Mouse (Mus musculus) C2C12 (cell line): Measurements from ENCODE around the gene Mto1. TPM values are rescaled to one million over a fixed set of nuclear protein-coding genes. Genes with fewer than 3 reads are reported as not detected.

Experiments
- H3K27me3 ChIP-seq: one replicate; pipeline ENCODE4 v1.6.1; 2011; ENCODE audit not compliant: control insufficient read depth, insufficient read depth, insufficient read length
- H3K36me3 ChIP-seq: one replicate; pipeline ENCODE4 v1.6.1; 2011; ENCODE audit not compliant: control insufficient read depth, insufficient read depth
- H3K4me3 ChIP-seq: one replicate; pipeline ENCODE4 v1.5.1; 2011; ENCODE audit warnings: mild to moderate bottlenecking, control low read depth; ENCODE audit not compliant: poor library complexity, insufficient read depth, severe bottlenecking
- H3K79me2 ChIP-seq: one replicate; pipeline ENCODE4 v1.6.1; 2011; ENCODE audit not compliant: control insufficient read depth, insufficient read depth
- H3K79me3 ChIP-seq: one replicate; pipeline ENCODE4 v1.6.1; 2011; ENCODE audit warnings: low read depth, control low read depth
- H3ac ChIP-seq: one replicate; pipeline ENCODE3; 2011; ENCODE audit warnings: low read depth; ENCODE audit not compliant: control insufficient read depth, insufficient read length
- CEBPB ChIP-seq: IDR thresholded peaks from one replicate; pipeline ENCODE4 v1.6.1; 2011; ENCODE audit warnings: low read depth, mild to moderate bottlenecking, control low read depth, moderate library complexity
- CTCF ChIP-seq: IDR thresholded peaks from one replicate; pipeline ENCODE4 v1.5.1; 2011; ENCODE audit not compliant: control insufficient read depth, insufficient read depth, insufficient read length
- FOSL1 ChIP-seq: IDR thresholded peaks from one replicate; pipeline ENCODE4 v1.8.0; 2011; ENCODE audit warnings: mild to moderate bottlenecking, low read length; ENCODE audit not compliant: poor library complexity, insufficient read depth, severe bottlenecking
- MAX ChIP-seq: IDR thresholded peaks from one replicate; pipeline ENCODE4 v1.6.1; 2011; ENCODE audit warnings: mild to moderate bottlenecking, control low read depth
- MYOD1 ChIP-seq: IDR thresholded peaks from one replicate; pipeline ENCODE4 v1.6.1; 2011; ENCODE audit warnings: low read depth; ENCODE audit not compliant: control insufficient read depth, insufficient read length
- MYOG ChIP-seq: IDR thresholded peaks from one replicate; pipeline ENCODE4 v1.6.1; 2011; ENCODE audit not compliant: control insufficient read depth, insufficient read length; ENCODE audit errors: extremely low read depth
- USF1 ChIP-seq: IDR thresholded peaks from one replicate; pipeline ENCODE4 v1.6.1; 2011; ENCODE audit warnings: low read depth, mild to moderate bottlenecking, control low read depth, moderate library complexity
- long read RNA-seq, 2 experiments: library from polyadenylated mRNA; unstranded; transcript quantifications; one replicate each; pipeline ENCODE4 v2.0.0; 2019 to 2020
- polyA plus RNA-seq: library from polyadenylated mRNA; unstranded; fragments of >200 nt; fragmentation: generic; extraction: Trizol; gene quantifications from one replicate; pipeline ENCODE4 v1.2.1, GENCODE M21; 2012; ENCODE audit warnings: missing spikeins

Gene Mto1
- polyA plus RNA-seq, result 11.2 TPM
- long read RNA-seq, experiment 1, transcript Mto1-201 (12 exons, 2,366 nt), result major isoform, 17 of 20 reads
- long read RNA-seq, experiment 1, partial matches to known transcripts, result 0 of 20 reads
- long read RNA-seq, experiment 1, other reads (novel, unspliced or antisense), result 3 of 20 reads
- long read RNA-seq, experiment 2, transcript Mto1-201 (12 exons, 2,366 nt), result major isoform, 117 of 137 reads
- long read RNA-seq, experiment 2, partial matches to known transcripts, result 0 of 137 reads
- long read RNA-seq, experiment 2, other reads (novel, unspliced or antisense), result 20 of 137 reads

DNA sequence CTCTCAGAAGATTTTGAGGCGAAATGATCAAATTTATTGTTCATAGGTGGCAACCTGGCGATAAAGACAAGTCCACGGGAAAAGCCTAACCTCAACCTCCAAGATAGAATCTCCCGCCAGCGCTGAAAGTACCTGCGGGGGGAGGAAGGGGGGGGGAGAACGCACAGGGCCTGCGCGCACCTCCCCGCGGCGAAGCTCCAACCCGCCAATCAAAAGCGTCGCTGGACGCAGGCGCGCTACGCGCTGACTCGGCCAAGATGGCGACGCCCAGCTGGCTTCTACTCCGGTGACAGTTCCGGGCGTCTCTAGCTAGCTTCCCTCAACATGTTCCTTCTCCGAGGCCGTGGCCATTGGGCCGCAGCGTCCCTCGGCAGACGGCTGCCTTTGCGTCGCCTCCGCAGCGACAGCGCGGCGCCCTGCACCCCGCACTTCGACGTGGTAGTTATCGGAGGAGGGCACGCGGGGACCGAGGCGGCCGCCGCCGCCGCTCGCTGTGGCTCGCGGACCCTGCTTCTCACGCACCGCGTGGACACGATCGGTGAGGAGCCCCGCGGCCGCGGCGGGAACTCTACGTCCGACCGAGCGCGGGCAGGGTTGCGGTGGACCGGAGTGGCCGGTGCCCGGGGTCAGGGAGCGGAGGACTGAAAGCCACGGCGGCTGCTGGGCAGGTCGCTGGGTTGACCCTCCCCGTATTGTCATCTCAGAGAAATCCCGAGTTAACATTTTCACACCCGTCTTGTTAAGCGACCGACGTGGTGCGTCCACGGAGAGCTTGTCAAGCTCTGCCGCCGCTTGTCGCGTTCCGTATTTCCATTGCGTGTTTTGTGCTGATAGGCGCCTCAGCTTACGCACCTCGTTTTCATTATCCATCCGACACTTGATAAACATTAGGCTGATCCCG is at the start of gene Mto1, which contains the start of gene Gm17324:
Mto1 (plus strand) TSS at position 236 of the 901 bp plus-strand sequence.
Gm17324 (minus strand) TSS at position 814 of the 901 bp plus-strand sequence.
- Histone ChIP-seq H3K79me3 (peaks cover 8% of the 10 kb centered on the region), H3K79me2 (peaks cover 12% of the 10 kb centered on the region), H3ac (peak within 1 kb of the TSS; percentile 70), H3K36me3 (peaks cover 17% of the 10 kb centered on the region), H3K4me3 (peak within 1 kb of the TSS; percentile 79), H3K27me3 (no peaks in the 10 kb centered on the region)
- TF ChIP-seq MYOD1, result no peak
- TF ChIP-seq MAX, result peak; percentile 28

DNA sequence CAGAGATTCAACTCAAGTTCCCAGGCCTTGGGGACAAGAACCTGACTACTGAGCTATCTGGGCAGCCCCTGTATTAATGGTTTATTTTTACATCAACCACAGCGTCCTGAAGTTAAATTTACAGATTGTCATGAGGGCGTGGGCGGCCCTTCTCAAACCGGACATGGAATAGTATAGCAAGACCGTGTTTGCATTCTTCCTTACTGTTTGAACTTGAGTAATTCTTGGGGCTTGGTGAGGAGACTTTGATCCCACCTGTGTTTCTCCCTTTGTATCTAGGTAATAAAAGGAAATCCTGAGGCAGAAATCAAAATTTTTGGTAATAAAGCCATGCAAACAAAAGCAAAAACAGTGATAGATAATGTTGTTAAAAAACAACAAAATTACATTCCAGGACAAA is 47.4 kb upstream of the Mto1 start:
- H3K79me2 ChIP-seq, result no peaks in the 10 kb centered on the region
- no peak overlapping the region for H3K4me3 ChIP-seq
- H3K27me3 ChIP-seq, result no peaks in the 10 kb centered on the region
- H3ac ChIP-seq, result no peak overlapping the region
- H3K79me3 ChIP-seq, result no peaks in the 10 kb centered on the region
- no peaks in the 10 kb centered on the region for H3K36me3 ChIP-seq
- TF ChIP-seq FOSL1 (no peak), CTCF (no peak), MAX (no peak), CEBPB (no peak), USF1 (no peak)

DNA sequence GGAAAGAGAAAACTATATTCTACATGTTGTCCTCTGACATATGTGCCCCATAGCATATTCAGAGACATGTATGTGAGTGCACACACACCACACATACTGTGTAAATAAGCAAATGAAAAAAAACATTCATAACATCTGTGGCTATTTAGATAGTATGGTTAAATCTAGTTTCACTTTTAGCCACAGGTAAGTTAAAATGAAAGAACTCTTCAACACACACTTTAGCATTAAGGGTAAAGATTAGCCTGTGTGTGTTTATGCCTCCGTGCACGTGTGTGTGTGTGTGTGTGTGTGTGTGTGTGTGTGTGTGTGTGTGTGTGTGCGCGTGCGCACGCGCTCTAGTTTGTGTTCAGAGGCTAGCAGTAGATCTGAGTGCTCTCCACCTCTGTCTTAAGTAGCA is 46.4 kb upstream of the Mto1 start:
- H3K79me3 ChIP-seq, result no peaks in the 10 kb centered on the region
- no peaks in the 10 kb centered on the region for H3K27me3 ChIP-seq
- no peak overlapping the region for H3K4me3 ChIP-seq
- H3ac ChIP-seq, result no peak overlapping the region
- TF ChIP-seq FOSL1 (no peak), MYOD1 (no peak), MYOG (no peak), CEBPB (no peak), USF1 (no peak), MAX (no peak), CTCF (no peak)
- no peaks in the 10 kb centered on the region for H3K79me2 ChIP-seq
- no peaks in the 10 kb centered on the region for H3K36me3 ChIP-seq

DNA sequence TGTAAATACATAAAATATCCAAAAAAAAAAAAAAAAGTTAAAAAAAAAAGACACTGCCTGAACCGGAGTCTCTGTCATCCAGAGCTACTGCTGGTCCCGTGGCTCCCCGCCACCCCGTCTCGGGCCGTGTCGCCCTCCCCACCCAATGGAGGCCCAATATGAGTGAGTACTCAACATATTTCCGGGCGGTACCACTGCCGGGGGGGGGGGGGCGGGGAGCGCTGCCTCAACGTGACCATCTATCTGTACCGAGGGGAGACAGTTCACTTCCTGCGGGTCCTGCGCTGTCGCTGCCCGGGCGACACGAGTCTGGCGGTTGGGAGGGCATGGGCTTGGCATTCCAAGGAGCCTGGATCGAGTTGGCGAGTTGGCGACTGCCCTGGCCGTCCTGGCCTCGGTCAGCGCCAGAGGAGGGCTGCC is 20.6 kb upstream of the Mto1 start:
- no peaks in the 10 kb centered on the region for H3K79me2 ChIP-seq

DNA sequence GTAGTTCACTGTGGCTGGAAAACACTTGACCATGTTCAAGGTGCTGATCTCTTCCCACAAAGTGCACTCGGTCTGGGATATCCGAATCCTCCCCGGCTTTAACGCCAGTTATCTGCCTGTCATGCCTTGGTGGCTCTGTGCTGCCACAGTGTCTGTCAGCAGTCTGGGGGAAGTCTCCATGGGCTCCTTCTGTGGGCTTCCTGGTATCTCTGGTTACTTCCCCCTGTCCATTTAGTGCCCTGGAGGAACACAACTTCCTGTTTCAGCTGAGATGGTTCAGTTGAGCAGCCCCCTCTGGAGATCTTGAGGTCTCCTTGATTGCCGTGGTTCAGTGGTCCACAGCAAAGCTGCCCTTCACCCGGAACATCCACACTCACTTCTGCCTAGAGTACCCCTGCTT is 19.8 kb upstream of the Mto1 start:
- H3K4me3 ChIP-seq, result no peak overlapping the region
- no peak overlapping the region for H3ac ChIP-seq
- TF ChIP-seq MYOG, result no peak
- H3K36me3 ChIP-seq, result no peaks in the 10 kb centered on the region
- H3K79me3 ChIP-seq, result no peaks in the 10 kb centered on the region
- no peaks in the 10 kb centered on the region for H3K79me2 ChIP-seq
- no peaks in the 10 kb centered on the region for H3K27me3 ChIP-seq

More for the DNA sequence above, 20.6 kb upstream of the Mto1 start:
- Histone ChIP-seq H3ac (no peak overlapping the region), H3K79me3 (no peaks in the 10 kb centered on the region), H3K36me3 (no peaks in the 10 kb centered on the region), H3K4me3 (no peak overlapping the region), H3K27me3 (no peaks in the 10 kb centered on the region)
- TF ChIP-seq MYOD1 (no peak), MYOG (no peak), CEBPB (no peak), FOSL1 (no peak), MAX (no peak), CTCF (no peak)

DNA sequence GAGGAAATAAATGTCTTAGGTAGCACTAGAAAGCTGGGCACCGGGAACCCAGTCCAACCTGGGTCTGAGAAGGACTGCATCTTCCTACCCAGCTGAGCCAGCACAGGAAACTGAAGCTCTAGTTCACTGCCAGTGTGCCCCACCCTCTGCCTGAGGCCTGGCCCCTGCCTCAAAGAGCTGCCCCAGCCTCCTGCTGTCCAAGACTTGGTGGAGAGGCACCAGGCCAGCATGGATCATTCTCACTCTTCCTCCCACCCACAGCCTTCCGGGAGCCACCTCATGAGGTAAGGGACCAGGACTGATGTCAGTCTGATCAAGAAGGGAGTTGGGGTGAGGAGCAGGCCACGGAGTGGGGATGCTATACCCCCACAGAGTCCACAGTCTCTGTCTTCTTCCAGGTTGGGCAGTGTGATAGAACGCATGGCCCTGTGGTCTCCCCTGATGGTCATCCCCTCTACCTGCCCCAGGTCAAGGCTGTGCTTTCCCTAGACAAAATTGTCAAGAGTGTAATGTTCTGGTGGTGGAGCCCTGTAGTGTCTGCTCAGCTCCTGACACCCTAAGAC is 19.1 kb upstream of the Mto1 start:
- H3K27me3 ChIP-seq, result no peaks in the 10 kb centered on the region
- no peaks in the 10 kb centered on the region for H3K79me2 ChIP-seq
- no peak for TF ChIP-seq FOSL1
- TF ChIP-seq MAX, result no peak
- no peak for TF ChIP-seq MYOD1
- TF ChIP-seq CTCF, result no peak
- no peak for TF ChIP-seq USF1
- TF ChIP-seq CEBPB, result no peak
- no peak for TF ChIP-seq MYOG
- H3ac ChIP-seq, result no peak overlapping the region
- no peaks in the 10 kb centered on the region for H3K79me3 ChIP-seq
- H3K4me3 ChIP-seq, result no peak overlapping the region
- H3K36me3 ChIP-seq, result no peaks in the 10 kb centered on the region
